Mouse (Mus musculus) intestine, postnatal 0 days (tissue): ENCODE results near the gene Tarm1. TPM values are rescaled to one million over a fixed set of nuclear protein-coding genes. Genes with fewer than 3 reads are reported as not detected.

ENCODE experiments used
- ATAC-seq: fragments of 200-750 bp; cut with Nextera tagmentation; 2 replicates; pipeline ENCODE4 v1.8.0; 2017; ENCODE audit warnings: mild to moderate bottlenecking, moderate TSS enrichment, moderate library complexity
- H3K27ac ChIP-seq: fragments of 300-500 bp; sonication (generic); 2 replicates; pipeline ENCODE4 v1.5.1; 2014; ENCODE audit warnings: mild to moderate bottlenecking, low read depth, low read length, moderate library complexity
- H3K27me3 ChIP-seq: fragments of 300-500 bp; sonication (generic); replicated peaks from 2 replicates; pipeline ENCODE4 v1.6.1; 2014; ENCODE audit warnings: low read length, mixed read lengths; ENCODE audit not compliant: control insufficient read depth, insufficient read depth
- H3K36me3 ChIP-seq: fragments of 300-500 bp; sonication (generic); 2 replicates; pipeline ENCODE4 v1.6.1; 2014; ENCODE audit warnings: mild to moderate bottlenecking, moderate library complexity; ENCODE audit not compliant: control insufficient read depth, insufficient read depth
- H3K4me1 ChIP-seq: fragments of 300-500 bp; sonication (generic); replicated peaks from 2 replicates; pipeline ENCODE4 v1.6.1; 2014; ENCODE audit warnings: antibody characterized with exemption, low read length, mixed read lengths; ENCODE audit not compliant: control insufficient read depth, insufficient read depth
- H3K4me2 ChIP-seq: fragments of 300-500 bp; sonication (generic); replicated peaks from 2 replicates; pipeline ENCODE4 v1.6.1; 2014; ENCODE audit warnings: low read depth, mild to moderate bottlenecking, moderate library complexity
- H3K4me3 ChIP-seq: fragments of 300-500 bp; sonication (generic); 2 replicates; pipeline ENCODE4 v1.5.1; 2014; ENCODE audit warnings: low read depth, low read length
- H3K9ac ChIP-seq: fragments of 300-500 bp; sonication (generic); 2 replicates; pipeline ENCODE4 v1.6.1; 2014; ENCODE audit warnings: mild to moderate bottlenecking, low read depth, low read length
- H3K9me3 ChIP-seq: fragments of 300-500 bp; sonication (generic); 2 replicates; pipeline ENCODE4 v1.6.1; 2016; ENCODE audit warnings: mixed run types; ENCODE audit not compliant: control insufficient read depth
- CTCF ChIP-seq: sonication (generic); IDR thresholded peaks from 2 replicates; pipeline ENCODE4 v1.5.1; 2016; ENCODE audit warnings: low read depth, mild to moderate bottlenecking, control low read depth, antibody characterized with exemption, moderate library complexity
- WGBS: fragments of 180-500 bp; shearing (Covaris S2); extraction: QIAGEN DNeasy Blood & Tissue Kit; methylation state at CpG from one replicate; pipeline ENCODE4 v1.1.7; 2014; 5-methylcytosine and 5-hydroxymethylcytosine counted together
- polyA plus RNA-seq: library from polyadenylated mRNA; unstranded; fragments of >200 nt; fragmentation: Nextera tagmentation; extraction: Ambion mirVana; gene quantifications from 2 replicates; pipeline ENCODE4 v1.2.1, GENCODE M21; 2015

Tarm1 gene
- polyA plus RNA-seq, 1 experiment from 2014 or later: not detected

DNA sequence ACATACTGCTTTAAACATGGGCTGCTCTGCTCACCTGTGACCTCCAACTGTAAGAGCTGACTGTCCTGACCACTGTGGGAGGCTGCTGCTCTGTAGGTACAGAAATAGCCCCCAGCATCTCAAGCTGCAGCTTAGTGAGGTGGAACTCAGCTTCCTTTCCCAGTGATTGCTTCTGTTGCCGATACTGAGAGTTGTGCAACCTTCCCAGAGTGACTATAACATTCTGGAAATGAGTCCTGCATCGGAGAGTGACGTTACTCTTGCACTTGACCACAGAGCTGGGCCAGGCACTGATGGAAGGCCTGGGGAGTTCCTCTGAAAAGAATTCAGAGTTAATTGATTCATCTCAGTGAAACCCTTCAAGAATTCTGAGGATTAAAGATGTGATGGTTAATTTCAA, 29.6 kb downstream of the Tarm1 start:
- no peak for ATAC-seq
- Histone ChIP-seq H3K36me3 (no peaks in the 10 kb centered on the region), H3K27ac (no peak overlapping the region), H3K9ac (no peak overlapping the region), H3K4me1 (no peaks in the 10 kb centered on the region), H3K9me3 (no peaks in the 10 kb centered on the region), H3K27me3 (no peaks in the 10 kb centered on the region), H3K4me2 (no peak overlapping the region), H3K4me3 (no peak overlapping the region)
- 81% methylated on average over 3 of the region's 3 CpGs for WGBS
- TF ChIP-seq CTCF: no peak

DNA sequence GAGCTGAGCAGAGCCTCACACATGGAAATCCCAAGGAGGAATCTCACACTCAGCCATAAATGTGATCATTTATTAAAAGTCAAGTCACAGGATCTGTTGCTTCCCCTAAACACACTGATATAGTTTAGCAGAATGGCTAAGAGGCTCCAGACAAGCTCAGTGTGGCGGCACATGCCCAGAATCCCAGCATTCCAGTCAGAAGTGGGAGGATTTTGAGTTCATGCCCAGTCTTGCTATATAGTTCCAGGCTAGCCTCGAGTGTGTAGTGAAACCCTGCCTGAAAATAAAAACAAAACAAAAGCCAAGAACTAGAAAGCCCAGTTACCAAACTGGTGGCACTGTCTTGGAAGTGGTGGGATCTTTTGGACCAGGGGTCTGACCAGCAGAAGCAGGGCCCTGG, 33.8 kb downstream of the Tarm1 start:
- H3K4me1 ChIP-seq: no peaks in the 10 kb centered on the region
- no peak overlapping the region for H3K4me2 ChIP-seq
- no peak overlapping the region for H3K27ac ChIP-seq
- H3K27me3 ChIP-seq: no peaks in the 10 kb centered on the region
- 60% methylated on average over 2 of the region's 2 CpGs for WGBS
- ATAC-seq: no peak
- H3K9ac ChIP-seq: no peak overlapping the region
- TF ChIP-seq CTCF: no peak
- H3K4me3 ChIP-seq: no peak overlapping the region
- H3K9me3 ChIP-seq: no peaks in the 10 kb centered on the region
- H3K36me3 ChIP-seq: no peaks in the 10 kb centered on the region

DNA sequence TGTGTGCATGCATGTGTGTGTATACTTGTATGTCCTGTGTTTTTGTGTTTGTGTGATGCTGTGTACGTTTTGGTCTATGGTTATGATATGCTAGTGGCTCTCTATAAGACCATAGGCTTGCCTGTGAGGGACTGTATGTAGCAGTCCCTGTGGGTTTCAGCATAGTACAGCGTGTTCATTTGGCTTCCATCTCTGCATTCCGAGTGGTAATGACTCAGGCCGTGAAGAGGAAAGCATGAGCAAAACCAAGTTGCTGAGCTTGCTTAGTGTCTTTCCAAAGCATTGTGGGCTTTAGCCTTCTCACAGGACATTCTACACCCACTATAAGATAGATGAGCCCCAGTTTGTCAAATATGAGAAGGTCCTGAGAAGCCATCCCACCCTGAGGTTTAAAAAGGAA, 39.1 kb downstream of the Tarm1 start:
- no peak for TF ChIP-seq CTCF
- Histone ChIP-seq H3K9ac (no peak overlapping the region), H3K4me1 (no peaks in the 10 kb centered on the region), H3K9me3 (no peaks in the 10 kb centered on the region), H3K27me3 (no peaks in the 10 kb centered on the region), H3K4me3 (no peak overlapping the region), H3K36me3 (no peaks in the 10 kb centered on the region), H3K27ac (no peak overlapping the region), H3K4me2 (no peak overlapping the region)
- 80% methylated on average over 4 of the region's 4 CpGs for WGBS
- no peak for ATAC-seq

DNA sequence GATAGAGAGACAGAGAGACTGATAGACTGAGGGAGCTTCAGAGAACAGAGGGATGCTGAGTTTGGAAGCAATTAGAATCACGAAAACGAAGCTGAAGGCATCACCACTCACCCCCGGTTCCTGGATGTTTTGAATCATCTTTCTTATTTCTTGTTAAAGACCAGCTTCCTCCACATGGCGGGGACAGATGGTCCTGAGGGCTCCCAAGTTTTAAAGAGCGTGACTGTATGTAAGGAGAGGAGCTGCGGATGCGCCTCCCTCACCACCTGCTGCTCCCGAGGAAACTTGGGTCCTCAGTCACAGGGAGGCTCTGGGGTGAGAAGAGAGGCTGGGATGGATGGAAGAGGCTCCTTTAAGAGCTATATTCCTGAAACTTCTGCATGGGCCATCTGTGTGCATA, 42.2 kb downstream of the Tarm1 start:
- no peak for TF ChIP-seq CTCF
- Histone ChIP-seq H3K9me3 (no peaks in the 10 kb centered on the region), H3K27me3 (no peaks in the 10 kb centered on the region), H3K9ac (no peak overlapping the region), H3K4me3 (no peak overlapping the region), H3K27ac (no peak overlapping the region), H3K4me2 (no peak overlapping the region), H3K4me1 (no peaks in the 10 kb centered on the region), H3K36me3 (no peaks in the 10 kb centered on the region)
- no peak for ATAC-seq
- WGBS: 87% methylated on average over 8 of the region's 8 CpGs

DNA sequence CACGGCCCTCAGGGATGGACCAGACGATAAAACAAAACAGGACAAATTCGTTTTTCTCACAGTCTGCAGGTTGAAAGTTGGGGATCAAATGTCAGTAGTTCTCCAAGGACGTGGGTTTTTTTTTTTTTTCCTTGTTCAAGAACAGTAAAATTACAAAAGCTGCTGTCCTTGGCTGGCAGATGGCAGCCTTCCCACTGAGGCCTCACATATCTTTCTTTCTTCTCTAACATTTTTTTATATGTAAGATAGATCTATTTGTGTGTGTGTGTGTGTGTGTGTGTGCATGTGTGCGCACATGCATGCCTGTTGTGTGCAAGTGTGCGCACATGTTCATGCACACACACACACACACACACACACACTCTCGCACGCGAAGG, 44.6 kb downstream of the Tarm1 start:
- Histone ChIP-seq H3K4me2 (no peak overlapping the region), H3K4me3 (no peak overlapping the region), H3K27ac (no peak overlapping the region), H3K9ac (no peak overlapping the region), H3K4me1 (no peaks in the 10 kb centered on the region), H3K27me3 (no peaks in the 10 kb centered on the region), H3K36me3 (no peaks in the 10 kb centered on the region), H3K9me3 (no peaks in the 10 kb centered on the region)
- WGBS: 69% methylated on average over 9 of the region's 9 CpGs
- no peak for ATAC-seq
- TF ChIP-seq CTCF: no peak

DNA sequence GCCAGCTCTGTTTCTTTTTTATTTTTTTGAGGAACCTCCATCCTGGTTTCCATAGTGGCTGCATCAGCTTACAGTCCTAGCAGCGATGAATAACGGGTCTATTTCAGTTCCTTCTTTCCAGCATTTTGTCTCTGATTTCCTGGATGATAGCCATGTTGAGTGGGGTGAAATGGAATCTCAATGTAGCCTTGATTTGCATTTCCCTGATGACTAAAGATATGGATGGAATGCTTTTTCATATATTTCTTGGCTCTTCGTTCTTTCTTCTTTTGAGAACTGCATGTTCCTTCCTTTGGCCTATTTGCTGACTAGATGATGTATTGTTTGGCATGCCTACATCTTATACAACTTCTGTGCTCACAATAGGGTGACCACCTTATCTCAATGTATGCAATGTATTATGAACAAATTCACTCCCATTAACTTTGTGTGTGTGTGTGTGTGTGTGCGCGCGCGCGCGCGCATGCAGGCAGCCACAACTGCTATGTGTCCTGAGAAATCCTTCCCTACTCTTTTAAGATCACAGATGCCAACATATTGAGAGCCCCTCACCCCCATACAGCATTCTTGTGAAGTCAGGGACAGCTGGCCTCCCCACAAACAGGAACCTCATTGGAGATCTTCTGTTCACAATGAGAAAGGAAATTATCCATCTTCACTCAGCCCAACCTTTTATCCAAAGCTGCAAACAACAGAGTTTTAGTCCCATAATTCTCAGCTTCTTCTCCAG, 45.1 kb downstream of the Tarm1 start:
- no peaks in the 10 kb centered on the region for H3K4me1 ChIP-seq

More for the DNA sequence above, 45.1 kb downstream of the Tarm1 start:
- ATAC-seq: no peak
- Histone ChIP-seq H3K27ac (no peak overlapping the region), H3K4me2 (no peak overlapping the region), H3K27me3 (no peaks in the 10 kb centered on the region), H3K9ac (no peak overlapping the region), H3K9me3 (no peaks in the 10 kb centered on the region), H3K4me3 (no peak overlapping the region), H3K36me3 (no peaks in the 10 kb centered on the region)
- 93% methylated on average over 10 of the region's 10 CpGs for WGBS
- no peak for TF ChIP-seq CTCF
